Mouse (Mus musculus): ENCODE results near the gene Dpep3. TPM values are rescaled to one million over a fixed set of nuclear protein-coding genes. Genes with fewer than 3 reads are reported as not detected.

Dpep3 gene
- polyA plus RNA-seq, 1 experiment from 2014 or later = not detected

- 93% methylated on average over 11 of the region's 11 CpGs for WGBS
- H3K27ac ChIP-seq (replicated peaks) = no peak overlapping the region
- H3K36me3 ChIP-seq = peaks cover 4% of the 10 kb centered on the region; the same call in 1 of the 2 replicates
- H3K4me2 ChIP-seq (replicated peaks) = no peak overlapping the region
- peaks cover 18% of the 10 kb centered on the region for H3K4me1 ChIP-seq
- no peak overlapping the region for H3K4me3 ChIP-seq
- no peak for ATAC-seq (replicated peaks)
- no peak overlapping the region for H3K9ac ChIP-seq (replicated peaks)
- no peaks in the 10 kb centered on the region for H3K9me3 ChIP-seq
- no peaks in the 10 kb centered on the region for H3K27me3 ChIP-seq
Observed at GRCm38 (mm10) chr8:105932525-105932924, 46.7 kb downstream of the Dpep3 start.

- no peak overlapping the region for H3K9ac ChIP-seq (replicated peaks)
Observed at GRCm38 (mm10) chr8:105931271-105931670, 48.0 kb downstream of the Dpep3 start.

GRCm38 (mm10) chr8:105930602-105931001 is 48.6 kb downstream of the Dpep3 start:
- ATAC-seq (replicated peaks) = peak; percentile 67
- Histone ChIP-seq H3K4me3 (no peak overlapping the region), H3K27me3 (no peaks in the 10 kb centered on the region), H3K4me2 (replicated peaks) (no peak overlapping the region), H3K4me1 (peaks cover 6% of the 10 kb centered on the region), H3K9ac (replicated peaks) (0 out of 2 replicates have a peak overlapping the region, but pooled peaks have one; percentile 9), H3K9me3 (no peaks in the 10 kb centered on the region), H3K36me3 (peaks cover 4% of the 10 kb centered on the region; the same call in 1 of the 2 replicates), H3K27ac (replicated peaks) (peak overlapping the region; percentile 58; the same call in 1 of the 2 replicates)
- 11% methylated on average over 8 of the region's 8 CpGs for WGBS

More at GRCm38 (mm10) chr8:105931271-105931670, 48.0 kb downstream of the Dpep3 start:
- Histone ChIP-seq H3K4me2 (replicated peaks) (no peak overlapping the region), H3K4me3 (no peak overlapping the region), H3K4me1 (peaks cover 13% of the 10 kb centered on the region), H3K9me3 (no peaks in the 10 kb centered on the region), H3K27me3 (no peaks in the 10 kb centered on the region), H3K36me3 (peaks cover 4% of the 10 kb centered on the region; the same call in 1 of the 2 replicates), H3K27ac (replicated peaks) (no peak overlapping the region)
- 84% methylated on average over 3 of the region's 3 CpGs for WGBS
- ATAC-seq (replicated peaks) = no peak

- H3K9me3 ChIP-seq = no peaks in the 10 kb centered on the region
- no peaks in the 10 kb centered on the region for H3K36me3 ChIP-seq
- H3K9ac ChIP-seq (replicated peaks) = no peak overlapping the region
- H3K4me2 ChIP-seq (replicated peaks) = no peak overlapping the region
- no peak overlapping the region for H3K4me3 ChIP-seq
- no peaks in the 10 kb centered on the region for H3K27me3 ChIP-seq
- ATAC-seq (replicated peaks) = no peak
- peaks cover under 1% of the 10 kb centered on the region; the same call in 1 of the 2 replicates for H3K4me1 ChIP-seq
- WGBS = 73% methylated on average over 3 of the region's 3 CpGs
- no peak overlapping the region for H3K27ac ChIP-seq (replicated peaks)
Observed at GRCm38 (mm10) chr8:105925123-105925522, 54.1 kb downstream of the Dpep3 start.

Small RNA genes lying within 50 kb of the gene (microRNA-seq; reads per million reads assigned to microRNA genes)
- not detected for gene Mir7074

Other genes with a start within 250 kb of the Dpep3 start
- gene Gfod2, start 220.8 kb downstream of the Dpep3 start, polyA plus RNA-seq (2015; fragmentation: Nextera tagmentation; extraction: Ambion mirVana) = 84.5 and 88.0 TPM in 2 replicates
- 11.8 and 13.9 TPM in 2 replicates for gene Ranbp10, start 152.1 kb downstream of the Dpep3 start, polyA plus RNA-seq (2015; fragmentation: Nextera tagmentation; extraction: Ambion mirVana)
- gene Tsnaxip1, start 151.7 kb downstream of the Dpep3 start, polyA plus RNA-seq (2015; fragmentation: Nextera tagmentation; extraction: Ambion mirVana) = 0.61 and 0.84 TPM in 2 replicates
- 65.0 and 66.4 TPM in 2 replicates for gene Cenpt, start 126.2 kb downstream of the Dpep3 start, polyA plus RNA-seq (2015; fragmentation: Nextera tagmentation; extraction: Ambion mirVana)
- gene Thap11, start 124.3 kb downstream of the Dpep3 start, polyA plus RNA-seq (2015; fragmentation: Nextera tagmentation; extraction: Ambion mirVana) = 70.5 and 73.6 TPM in 2 replicates
- 189 and 218 TPM in 2 replicates for gene Nutf2, start 118.8 kb downstream of the Dpep3 start, polyA plus RNA-seq (2015; fragmentation: Nextera tagmentation; extraction: Ambion mirVana)
- 55.6 and 59.1 TPM in 2 replicates for gene Edc4, start 98.5 kb downstream of the Dpep3 start, polyA plus RNA-seq (2015; fragmentation: Nextera tagmentation; extraction: Ambion mirVana)
- gene Nrn1l, start 85.9 kb downstream of the Dpep3 start, polyA plus RNA-seq (2015; fragmentation: Nextera tagmentation; extraction: Ambion mirVana) = not detected in 2 replicates
- 11.3 and 12.0 TPM in 2 replicates for gene Pskh1, start 79.0 kb downstream of the Dpep3 start, polyA plus RNA-seq (2015; fragmentation: Nextera tagmentation; extraction: Ambion mirVana)
- gene Ctrl, start 45.6 kb downstream of the Dpep3 start, polyA plus RNA-seq (2015; fragmentation: Nextera tagmentation; extraction: Ambion mirVana) = 2.0 and 2.2 TPM in 2 replicates
- gene Psmb10, start 41.0 kb downstream of the Dpep3 start, polyA plus RNA-seq (2015; fragmentation: Nextera tagmentation; extraction: Ambion mirVana) = 36.3 and 39.7 TPM in 2 replicates
- gene Lcat, start 36.0 kb downstream of the Dpep3 start, polyA plus RNA-seq (2015; fragmentation: Nextera tagmentation; extraction: Ambion mirVana) = 0.41 and 0.50 TPM in 2 replicates
- 9.3 and 10.1 TPM in 2 replicates for gene Slc12a4, start 13.3 kb downstream of the Dpep3 start, polyA plus RNA-seq (2015; fragmentation: Nextera tagmentation; extraction: Ambion mirVana)
- 24.1 and 26.3 TPM in 2 replicates for gene Dus2, start 11.9 kb upstream of the Dpep3 start, polyA plus RNA-seq (2015; fragmentation: Nextera tagmentation; extraction: Ambion mirVana)
- gene Dpep2nb, start 26.5 kb upstream of the Dpep3 start, polyA plus RNA-seq (2015; fragmentation: Nextera tagmentation; extraction: Ambion mirVana) = not detected in 2 replicates
- gene Ddx28, start 32.5 kb upstream of the Dpep3 start, polyA plus RNA-seq (2015; fragmentation: Nextera tagmentation; extraction: Ambion mirVana) = 22.4 and 23.0 TPM in 2 replicates
- gene Nfatc3, start 79.4 kb upstream of the Dpep3 start, polyA plus RNA-seq (2015; fragmentation: Nextera tagmentation; extraction: Ambion mirVana) = 4.1 and 4.8 TPM in 2 replicates
- gene Esrp2, start 157.5 kb upstream of the Dpep3 start, polyA plus RNA-seq (2015; fragmentation: Nextera tagmentation; extraction: Ambion mirVana) = 0.06 and 0.23 TPM in 2 replicates
- 16.6 and 20.1 TPM in 2 replicates for gene Pla2g15, start 171.0 kb upstream of the Dpep3 start, polyA plus RNA-seq (2015; fragmentation: Nextera tagmentation; extraction: Ambion mirVana)
- 62.2 and 69.2 TPM in 2 replicates for gene Slc7a6, start 189.4 kb upstream of the Dpep3 start, polyA plus RNA-seq (2015; fragmentation: Nextera tagmentation; extraction: Ambion mirVana)
- 41.1 and 43.8 TPM in 2 replicates for gene Slc7a6os, start 231.5 kb upstream of the Dpep3 start, polyA plus RNA-seq (2015; fragmentation: Nextera tagmentation; extraction: Ambion mirVana)
- 50.5 and 52.9 TPM in 2 replicates for gene Prmt7, start 231.5 kb upstream of the Dpep3 start, polyA plus RNA-seq (2015; fragmentation: Nextera tagmentation; extraction: Ambion mirVana)

All from forebrain, embryonic 15.5 days (tissue).